Mouse (Mus musculus): ENCODE measurements around the gene Tollip.

Gene Tollip

GRCm38 (mm10) chr7:141918407-141918806 lies at the start of gene Tollip:
Gene Tollip (minus strand): TSS chr7:141918507.
- no peak for DNase-seq (ENCODE audit: low spot score)

- no peak for DNase-seq (ENCODE audit: low spot score)
These were observed 48.0 kb upstream of the Tollip start for GRCm38 (mm10) chr7:141966281-141966680.

- DNase-seq (ENCODE audit: low spot score): no peak
These were observed 44.2 kb upstream of the Tollip start for GRCm38 (mm10) chr7:141962521-141962920.

GRCm38 (mm10) chr7:141961491-141961890 lies 43.2 kb upstream of the Tollip start:
- DNase-seq (ENCODE audit: low spot score): no peak

- DNase-seq (ENCODE audit: low spot score): no peak
These were observed 42.6 kb upstream of the Tollip start for GRCm38 (mm10) chr7:141960926-141961325.

- DNase-seq (ENCODE audit: low spot score): no peak
These were observed 40.8 kb upstream of the Tollip start for GRCm38 (mm10) chr7:141959133-141959532.

- DNase-seq (ENCODE audit: low spot score): no peak
These were observed 39.9 kb upstream of the Tollip start for GRCm38 (mm10) chr7:141958211-141958610.

- no peak for DNase-seq (ENCODE audit: low spot score)
These were observed 39.3 kb upstream of the Tollip start for GRCm38 (mm10) chr7:141957524-141958051.

GRCm38 (mm10) chr7:141956174-141956566 lies 37.9 kb upstream of the Tollip start:
- DNase-seq (ENCODE audit: low spot score): no peak

GRCm38 (mm10) chr7:141955565-141956173 lies 37.4 kb upstream of the Tollip start:
- DNase-seq (ENCODE audit: low spot score): no peak

GRCm38 (mm10) chr7:141953616-141954015 lies 35.3 kb upstream of the Tollip start:
- no peak for DNase-seq (ENCODE audit: low spot score)

GRCm38 (mm10) chr7:141952920-141953319 lies 34.6 kb upstream of the Tollip start:
- no peak for DNase-seq (ENCODE audit: low spot score)

GRCm38 (mm10) chr7:141951821-141952220 lies 33.5 kb upstream of the Tollip start:
- DNase-seq (ENCODE audit: low spot score): no peak

- peak; percentile 72 for DNase-seq (ENCODE audit: low spot score)
These were observed 32.1 kb upstream of the Tollip start for GRCm38 (mm10) chr7:141950104-141951013.

GRCm38 (mm10) chr7:141949799-141950103 lies 31.4 kb upstream of the Tollip start:
- DNase-seq (ENCODE audit: low spot score): no peak

GRCm38 (mm10) chr7:141948906-141949798 lies 30.8 kb upstream of the Tollip start, which contains the start of gene Brsk2:
Gene Brsk2 (plus strand): TSS chr7:141949751.
- peak; percentile 95 for DNase-seq (ENCODE audit: low spot score)

GRCm38 (mm10) chr7:141948045-141948444 lies 29.7 kb upstream of the Tollip start:
- peak; percentile 52 for DNase-seq (ENCODE audit: low spot score)

- DNase-seq (ENCODE audit: low spot score): no peak
These were observed 29.2 kb upstream of the Tollip start for GRCm38 (mm10) chr7:141947512-141947911.

GRCm38 (mm10) chr7:141945927-141946326 lies 27.6 kb upstream of the Tollip start:
- peak; percentile 53 for DNase-seq (ENCODE audit: low spot score)

- no peak for DNase-seq (ENCODE audit: low spot score)
These were observed 25.1 kb upstream of the Tollip start for GRCm38 (mm10) chr7:141943444-141943843.

- DNase-seq (ENCODE audit: low spot score): no peak
These were observed 16.6 kb upstream of the Tollip start for GRCm38 (mm10) chr7:141934951-141935350.

All from retina, embryonic 14.5 days (tissue).